Mouse (Mus musculus) brain, embryonic 18.5 days (tissue): ENCODE measurements around the gene Zdhhc17.

Experiments
- DNase-seq: peaks from one replicate; pipeline ENCODE4 v3.0.0-alpha.2; 2012; ENCODE audit warnings: low read depth, low spot score

The Zdhhc17 gene

DNA sequence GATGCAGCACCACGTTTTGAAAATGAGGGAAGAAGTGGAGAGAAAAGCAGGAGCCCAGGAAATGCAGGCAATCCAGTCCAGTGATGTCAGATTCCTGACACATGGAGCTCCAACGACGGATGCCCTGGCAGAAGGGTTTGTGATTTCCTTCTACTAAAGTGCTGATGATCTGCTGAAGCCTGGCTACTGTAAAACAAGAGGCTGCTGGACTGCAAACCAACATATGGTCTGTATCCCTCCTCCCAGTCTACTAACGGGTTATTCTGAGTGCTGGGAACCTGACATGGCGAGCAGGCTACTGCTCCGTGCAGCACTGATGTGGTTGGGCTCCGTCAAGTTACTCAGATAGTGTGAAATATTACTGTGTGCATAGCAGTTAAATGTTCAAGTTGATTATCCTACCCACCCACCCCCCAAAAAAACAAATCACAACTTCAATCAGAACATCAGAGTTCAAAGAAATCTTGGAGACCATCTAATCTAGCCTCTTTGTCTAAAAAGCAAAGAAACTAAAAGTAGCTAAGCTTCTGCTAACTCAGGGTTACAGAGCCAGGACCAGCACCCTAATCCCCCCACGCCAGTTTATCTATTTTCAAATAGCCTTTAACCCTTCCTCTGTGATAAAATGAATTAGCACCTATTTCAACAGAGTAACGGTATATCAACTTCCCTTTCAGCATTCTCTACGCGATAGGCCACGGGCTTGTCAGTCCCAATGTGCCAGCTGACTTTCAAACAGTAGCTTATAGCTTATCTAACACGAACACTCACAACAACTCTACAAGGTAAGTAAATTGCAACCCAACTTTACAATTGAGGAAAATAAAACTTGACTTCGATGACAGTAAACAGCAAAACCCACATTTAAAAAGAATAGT, 4.1 kb downstream of the Zdhhc17 start:
- no peak for DNase-seq

DNA sequence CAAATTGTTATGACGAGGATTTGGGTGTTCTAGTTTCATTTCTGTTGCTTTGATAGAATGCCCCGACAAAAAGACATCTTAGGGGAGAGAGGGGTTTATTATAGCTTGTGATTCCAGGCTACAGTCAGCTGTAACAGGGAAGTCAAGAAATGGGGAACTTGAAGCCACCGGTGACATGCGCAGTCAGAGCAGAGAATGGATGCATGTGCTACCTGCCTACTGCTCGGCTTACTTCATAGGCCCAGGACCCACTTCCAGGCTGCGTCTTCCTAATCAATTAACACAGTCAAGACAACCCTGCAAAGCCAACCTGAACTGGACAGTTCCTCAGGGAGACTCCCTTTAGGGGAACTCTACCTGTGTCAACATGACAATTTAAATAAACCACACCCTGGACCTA, 5.7 kb downstream of the Zdhhc17 start:
- no peak for DNase-seq

DNA sequence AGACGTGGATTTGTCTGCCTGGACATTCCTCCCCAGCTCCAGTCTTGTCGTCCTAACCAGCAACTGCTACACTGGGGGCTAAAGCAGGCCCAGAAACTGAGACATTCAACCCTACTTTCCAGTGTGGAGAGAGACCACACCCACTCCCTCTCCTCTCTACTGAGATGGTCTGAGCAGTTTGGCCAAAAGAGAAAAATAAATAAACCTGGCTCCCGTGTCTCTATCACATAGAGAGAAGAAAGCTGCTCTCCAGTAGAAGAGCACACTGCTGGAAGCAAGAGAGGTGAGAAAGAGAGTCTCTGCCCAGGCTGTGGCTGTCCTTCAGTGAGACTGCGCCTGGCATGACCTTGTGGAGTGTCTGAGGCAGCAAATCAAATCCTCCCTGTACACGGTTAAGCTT, 10.7 kb downstream of the Zdhhc17 start:
- DNase-seq = no peak

GRCm38 (mm10) chr10:110997180-110997579, 12.8 kb downstream of the Zdhhc17 start:
- DNase-seq = no peak

- no peak for DNase-seq
Measured at GRCm38 (mm10) chr10:110994761-110995160, 15.2 kb downstream of the Zdhhc17 start.

GRCm38 (mm10) chr10:110993249-110993648, 16.7 kb downstream of the Zdhhc17 start:
- DNase-seq = no peak

GRCm38 (mm10) chr10:110992047-110992431, 17.9 kb downstream of the Zdhhc17 start:
- no peak for DNase-seq

DNA sequence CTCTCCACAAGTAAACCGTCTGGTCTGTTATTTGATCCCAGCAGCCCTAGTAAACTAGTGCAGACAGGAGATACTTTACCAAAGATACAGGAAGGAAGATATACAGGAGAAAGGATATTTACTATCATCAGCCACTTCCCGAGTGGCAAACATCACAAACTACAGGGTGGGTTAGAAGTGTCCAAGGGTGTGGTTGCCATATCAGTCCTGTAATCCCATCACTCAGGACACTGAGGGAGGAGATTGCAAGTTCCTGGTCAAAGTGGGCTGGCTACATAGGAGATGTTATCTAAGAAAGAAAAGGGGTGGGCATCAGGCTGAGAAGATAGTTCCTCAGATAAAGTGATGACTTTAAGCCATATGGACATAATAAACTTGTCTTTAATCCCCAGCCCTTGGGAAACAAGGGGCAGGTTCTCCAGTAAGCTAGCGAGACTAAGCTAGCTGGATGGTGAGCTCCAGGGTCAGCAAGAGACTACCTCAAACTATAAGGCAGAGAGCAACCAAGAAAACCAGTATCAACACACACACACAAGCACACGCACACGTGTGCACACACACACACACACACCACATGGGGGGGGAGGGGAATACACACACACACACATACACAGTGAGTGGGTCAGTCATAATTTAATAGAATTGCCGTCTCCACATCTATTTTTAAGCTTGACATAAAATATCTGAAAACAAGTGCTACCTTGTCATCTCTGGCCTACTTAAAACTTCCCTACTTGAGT, 18.5 kb downstream of the Zdhhc17 start:
- no peak for DNase-seq

DNA sequence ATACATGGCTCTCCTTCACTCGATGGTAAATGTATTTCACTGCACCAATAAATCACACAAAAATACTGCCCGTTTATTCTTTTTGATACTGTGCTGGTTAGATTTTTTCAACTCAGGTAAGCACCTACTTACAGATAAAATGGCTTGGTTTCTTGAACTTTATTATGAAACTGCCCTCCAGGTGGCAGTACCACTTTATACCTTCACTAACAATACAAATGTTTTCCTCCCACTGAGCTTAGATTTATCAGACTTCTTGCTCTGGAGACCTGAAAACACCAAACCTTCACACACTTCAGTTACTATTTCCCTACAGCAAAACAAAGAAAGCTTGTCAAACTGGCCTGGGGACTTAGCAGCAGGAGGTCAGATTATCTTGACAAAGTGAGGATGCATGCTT, 20.2 kb downstream of the Zdhhc17 start:
- no peak for DNase-seq

- no peak for DNase-seq
Measured at GRCm38 (mm10) chr10:110986682-110987081, 23.3 kb downstream of the Zdhhc17 start.

DNA sequence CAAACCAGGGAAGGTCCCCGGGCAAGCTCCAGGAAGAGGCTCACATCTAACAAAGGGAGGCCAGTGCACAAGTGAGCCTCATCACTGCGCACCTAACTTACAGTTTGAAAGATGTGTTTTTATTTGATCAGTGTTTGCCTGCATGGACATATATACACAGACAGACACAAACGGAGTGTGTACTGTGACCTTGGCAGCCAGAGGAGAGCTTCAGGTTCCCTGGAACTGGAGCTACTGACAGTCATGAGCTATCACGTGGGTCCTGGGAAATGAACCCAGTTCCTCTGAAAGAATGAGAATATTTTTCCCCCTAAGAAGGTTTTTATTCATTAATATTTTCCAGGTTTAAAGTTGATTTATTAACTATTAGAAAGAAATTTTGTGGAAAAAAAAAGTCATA, 27.2 kb downstream of the Zdhhc17 start:
- DNase-seq = no peak

GRCm38 (mm10) chr10:110980441-110980840, 29.5 kb downstream of the Zdhhc17 start:
- DNase-seq = no peak

GRCm38 (mm10) chr10:110979431-110979830, 30.5 kb downstream of the Zdhhc17 start:
- no peak for DNase-seq

- DNase-seq = no peak
Measured at GRCm38 (mm10) chr10:110977379-110977778, 32.6 kb downstream of the Zdhhc17 start.

GRCm38 (mm10) chr10:110976046-110976445, 33.9 kb downstream of the Zdhhc17 start:
- DNase-seq = peak; percentile 16

GRCm38 (mm10) chr10:110974885-110975284, 35.1 kb downstream of the Zdhhc17 start:
- no peak for DNase-seq

- DNase-seq = no peak
Measured at GRCm38 (mm10) chr10:110974463-110974862, 35.5 kb downstream of the Zdhhc17 start.

DNA sequence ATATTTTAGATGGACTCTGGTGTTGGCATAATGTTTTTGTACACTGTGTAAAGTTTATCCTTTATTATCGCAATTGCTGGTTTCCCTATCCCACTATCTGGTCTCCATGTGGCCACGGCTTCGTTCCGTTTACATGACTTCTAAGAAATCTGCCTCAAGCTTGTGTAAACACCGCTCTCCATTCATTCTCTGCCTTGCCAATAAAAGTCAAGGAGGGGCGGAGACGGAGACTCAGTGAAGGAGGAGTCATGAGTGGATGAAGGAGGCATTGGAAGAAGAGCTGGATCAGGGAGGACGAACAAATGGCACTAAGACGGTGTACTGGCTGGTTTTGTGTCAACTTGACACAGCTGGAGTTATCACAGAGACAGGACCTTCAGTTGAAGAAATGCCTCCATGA, 37.9 kb downstream of the Zdhhc17 start:
- DNase-seq = no peak

DNA sequence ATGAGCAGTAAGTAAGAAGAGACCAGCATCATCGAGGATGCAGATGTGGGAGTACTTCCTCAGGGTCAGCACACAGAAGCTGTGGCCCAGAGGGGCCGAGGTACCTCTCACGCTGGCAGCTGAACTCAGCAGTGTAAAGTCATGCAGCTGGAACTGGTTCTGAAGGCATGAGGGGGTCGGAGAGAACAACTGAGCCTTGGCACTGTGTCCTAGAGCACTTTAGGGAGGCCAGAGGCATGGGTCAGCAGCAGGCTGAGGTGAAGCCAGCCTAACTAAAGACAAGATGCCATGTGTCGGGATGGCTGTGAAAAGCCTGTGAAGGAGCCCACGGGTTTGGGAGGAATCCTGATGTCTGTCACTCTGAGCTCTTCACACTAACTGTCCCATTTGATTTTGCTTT, 38.5 kb downstream of the Zdhhc17 start:
- DNase-seq = no peak

DNA sequence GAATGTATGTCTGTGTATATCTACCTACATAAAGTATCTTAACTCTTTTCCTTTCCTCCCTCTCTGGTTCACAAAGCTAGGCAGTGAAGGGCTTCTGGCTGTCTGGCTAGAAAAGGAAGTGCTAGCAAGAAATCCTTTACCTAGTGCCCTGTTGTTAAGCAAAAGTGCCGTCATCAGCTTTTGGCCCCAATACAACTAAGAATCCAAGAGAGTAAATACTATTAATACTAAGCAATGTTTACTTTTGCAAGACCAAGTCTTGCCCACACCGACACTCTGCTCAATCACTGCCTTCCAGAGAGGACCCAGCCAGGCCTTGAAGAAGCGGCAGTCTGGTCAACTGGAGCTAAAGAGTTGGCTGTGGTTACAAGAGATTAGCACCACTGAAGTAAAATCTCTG, 38.9 kb downstream of the Zdhhc17 start:
- DNase-seq = no peak

DNA sequence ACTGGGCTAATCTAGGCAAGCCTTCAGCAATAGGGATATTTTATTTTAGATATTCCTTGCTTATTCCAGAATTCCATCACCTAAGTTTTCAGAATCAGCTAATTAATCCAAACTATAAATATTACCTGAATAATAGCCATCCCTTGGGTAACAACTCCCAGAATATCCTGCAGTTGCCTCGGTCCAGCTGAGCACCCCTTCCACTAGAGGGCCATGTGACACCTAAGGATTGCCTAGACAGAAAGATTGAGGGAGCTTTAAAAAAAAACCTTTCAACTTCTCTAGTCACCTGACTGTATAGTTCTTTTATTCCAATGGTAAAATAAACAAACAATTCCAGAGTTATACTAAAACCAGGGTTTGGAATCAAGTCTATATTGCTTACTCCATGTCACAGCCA, 47.8 kb downstream of the Zdhhc17 start:
- no peak for DNase-seq

DNA sequence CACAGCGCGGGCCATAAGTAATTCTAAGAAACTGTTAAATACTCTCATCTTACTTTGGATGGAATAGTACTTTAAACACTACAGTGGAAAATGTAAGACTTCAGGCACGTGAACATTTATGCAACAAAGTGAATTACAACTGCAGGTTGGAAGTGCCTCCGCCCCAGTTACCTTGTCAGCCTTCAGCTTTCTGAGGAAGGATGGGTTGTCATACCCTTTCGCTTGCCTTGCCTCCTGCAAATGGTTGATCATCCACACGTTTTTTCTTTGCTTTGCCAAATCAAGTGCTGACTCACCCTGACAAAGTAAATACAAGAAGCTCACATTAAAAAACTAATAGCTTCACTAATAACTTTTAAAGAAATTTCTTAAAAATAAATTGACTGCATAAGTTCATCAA, 49.1 kb downstream of the Zdhhc17 start:
- no peak for DNase-seq

DNA sequence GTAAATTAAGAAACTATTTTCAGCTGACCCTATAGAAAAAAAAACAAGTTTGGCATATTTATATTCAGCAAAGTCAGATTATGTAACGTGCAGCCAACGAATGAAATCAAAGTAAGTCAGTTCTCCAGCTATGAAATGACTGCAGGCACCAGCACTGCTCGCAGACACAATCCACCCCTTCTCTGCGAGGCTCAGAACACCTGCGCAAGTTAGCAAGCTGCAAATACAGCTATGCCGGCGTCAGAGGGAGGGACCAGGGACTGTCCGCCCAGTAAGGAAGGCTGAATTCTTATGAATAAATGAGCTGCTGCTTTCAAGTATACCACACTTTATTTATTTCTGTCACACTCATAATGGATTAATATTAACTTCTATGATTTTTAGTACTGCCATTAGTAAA, 50.2 kb downstream of the Zdhhc17 start:
- DNase-seq = no peak
